Mouse (Mus musculus): Measurements from ENCODE around the gene 4833439L19Rik. TPM values are rescaled to one million over a fixed set of nuclear protein-coding genes. Genes with fewer than 3 reads are reported as not detected.

4833439L19Rik gene
- 32.2 to 39.9 TPM (median 38.0 TPM) in 4 replicates for total RNA-seq (2023; ENCODE audit: inconsistent age)

DNA sequence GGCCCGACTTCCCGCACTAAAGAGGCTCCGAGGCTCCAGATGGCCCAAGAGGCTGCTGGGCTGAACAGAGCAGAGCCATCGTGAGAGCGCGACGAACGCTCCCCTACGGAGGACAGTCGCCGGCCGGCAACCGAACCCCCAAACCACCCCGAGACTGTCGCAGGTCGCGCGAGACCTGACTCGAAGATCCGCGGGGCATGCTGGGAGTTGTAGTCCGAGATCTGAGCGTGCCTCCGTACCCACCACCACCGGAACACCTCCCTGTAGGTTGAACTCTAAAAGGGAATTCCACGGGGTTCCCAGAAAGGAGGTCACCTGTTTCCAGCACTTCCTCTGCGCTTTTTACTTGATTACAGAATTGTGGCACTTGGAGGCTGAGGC lies at the start of gene 4833439L19Rik:
Gene 4833439L19Rik, minus strand, starts transcription at position 235 of the 381 bp plus-strand sequence.

DNA sequence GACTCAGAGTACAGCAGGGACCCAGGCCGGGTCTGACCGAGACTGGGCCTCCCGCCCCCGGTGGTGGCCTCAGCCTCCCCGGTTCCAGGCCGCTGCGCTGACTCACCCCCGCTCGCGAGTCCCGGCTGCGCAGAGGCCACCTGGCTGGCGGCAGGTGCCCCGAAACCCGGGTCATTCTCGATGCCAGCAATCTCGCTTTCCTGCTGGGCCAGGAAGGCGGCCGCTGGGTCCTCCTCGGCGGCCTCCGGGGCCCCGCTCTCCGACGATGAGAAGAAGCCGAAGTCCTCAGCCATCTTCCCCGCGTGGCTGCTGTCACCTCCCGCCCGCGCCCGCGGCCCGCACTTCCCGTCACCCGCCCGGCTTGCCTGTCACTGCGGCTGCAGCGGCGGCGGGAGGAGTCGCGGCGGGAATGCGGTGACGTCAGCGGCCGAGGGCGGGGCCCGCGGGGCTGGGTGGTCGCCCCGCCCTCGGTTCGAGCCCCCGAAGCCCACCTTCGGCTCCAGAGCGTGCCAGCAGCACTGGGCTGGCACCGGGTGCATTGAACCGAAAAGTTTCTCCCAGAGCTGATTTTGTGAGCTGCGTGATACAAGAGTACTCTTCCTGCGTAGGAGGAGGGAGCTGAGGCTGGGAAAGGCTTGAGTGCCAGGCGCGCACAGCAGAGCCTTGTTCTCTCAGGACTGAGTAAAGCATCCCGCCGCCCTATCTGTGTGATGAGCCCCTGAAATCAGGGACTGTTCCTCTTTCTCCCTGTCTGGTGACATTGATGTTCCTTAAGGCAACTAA lies 45.9 kb upstream of the 4833439L19Rik start, which contains the start of gene Cltb:
Gene Cltb, minus strand, starts transcription at position 373 of the 783 bp plus-strand sequence.

DNA sequence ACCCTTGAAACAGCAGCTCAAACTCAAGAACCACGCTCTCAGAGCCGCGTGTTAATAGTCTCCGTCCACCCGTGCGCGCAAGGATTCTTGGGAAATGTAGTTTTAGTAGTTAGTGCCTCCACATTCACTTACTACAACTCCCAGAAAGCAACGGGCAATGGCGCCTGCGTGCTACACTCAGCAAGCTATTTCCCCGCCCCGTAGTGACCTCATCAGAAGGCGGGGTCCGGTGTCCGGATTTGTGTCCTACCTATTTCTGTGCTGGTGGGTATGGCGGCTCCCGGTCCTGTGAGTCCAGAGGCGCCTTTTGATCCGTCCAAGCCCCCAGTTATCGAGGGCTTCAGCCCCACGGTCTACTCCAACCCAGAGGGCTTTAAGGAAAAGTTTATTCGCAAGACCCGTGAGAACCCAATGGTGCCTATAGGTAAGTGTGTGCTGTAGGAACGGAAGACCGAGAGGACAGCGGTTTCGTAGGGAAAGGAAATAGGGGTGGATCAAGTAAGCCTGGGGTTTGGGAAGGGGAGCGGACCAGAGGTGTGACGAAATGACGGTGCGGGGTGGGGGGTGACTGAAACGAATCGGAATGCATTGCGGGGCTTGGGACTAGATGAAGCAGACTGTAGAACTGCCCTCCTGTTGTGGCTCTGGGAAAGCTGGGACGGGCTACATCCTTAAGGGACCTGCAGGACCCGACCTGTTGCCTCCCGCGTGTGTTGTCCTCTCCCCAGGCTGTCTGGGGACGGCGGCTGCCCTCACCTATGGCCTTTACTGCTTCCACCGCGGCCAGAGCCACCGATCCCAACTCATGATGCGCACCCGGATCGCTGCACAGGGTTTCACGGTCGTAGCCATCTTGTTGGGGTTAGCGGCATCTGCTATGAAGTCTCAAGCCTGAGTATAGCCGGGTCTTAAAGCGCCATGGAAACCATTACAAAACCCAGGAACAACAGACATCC lies 25.0 kb upstream of the 4833439L19Rik start, which contains the start of the genes Nop16 and Higd2a:
Gene Nop16, minus strand, starts transcription at position 95 of the 956 bp plus-strand sequence.
Gene Higd2a, plus strand, starts transcription at position 212 of the 956 bp plus-strand sequence.

DNA sequence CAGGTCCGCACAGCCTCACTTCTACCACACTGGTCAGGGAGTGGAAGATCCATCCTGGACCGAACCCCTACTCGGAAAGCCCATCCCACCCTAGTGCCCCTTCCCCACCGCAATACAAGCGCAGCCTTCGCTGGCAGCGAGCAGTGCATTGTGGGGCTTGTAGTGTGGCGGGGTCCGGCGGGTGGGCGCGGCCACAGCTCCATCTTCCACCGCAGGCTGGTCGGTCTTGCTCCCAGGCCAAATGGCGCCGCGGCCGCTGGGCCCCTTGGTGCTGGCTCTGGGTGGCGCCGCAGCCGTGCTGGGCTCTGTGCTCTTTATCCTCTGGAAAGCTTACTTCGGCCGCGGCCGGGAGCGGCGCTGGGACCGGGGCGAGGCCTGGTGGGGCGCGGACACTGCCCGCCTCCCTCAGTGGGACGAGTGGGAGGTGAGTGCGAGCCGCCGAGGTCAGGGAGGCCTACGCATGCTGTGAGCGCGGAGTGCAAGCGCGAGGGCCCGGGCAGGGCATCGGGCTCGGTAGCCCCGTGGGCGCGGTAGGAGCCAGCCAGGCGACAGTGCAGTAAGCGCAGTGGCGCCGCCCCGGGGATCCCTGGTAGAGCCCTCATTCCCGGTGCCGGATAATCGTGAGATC lies 9.7 kb upstream of the 4833439L19Rik start, which contains the start of gene Arl10:
Gene Arl10, plus strand, starts transcription at position 162 of the 628 bp plus-strand sequence.

DNA sequence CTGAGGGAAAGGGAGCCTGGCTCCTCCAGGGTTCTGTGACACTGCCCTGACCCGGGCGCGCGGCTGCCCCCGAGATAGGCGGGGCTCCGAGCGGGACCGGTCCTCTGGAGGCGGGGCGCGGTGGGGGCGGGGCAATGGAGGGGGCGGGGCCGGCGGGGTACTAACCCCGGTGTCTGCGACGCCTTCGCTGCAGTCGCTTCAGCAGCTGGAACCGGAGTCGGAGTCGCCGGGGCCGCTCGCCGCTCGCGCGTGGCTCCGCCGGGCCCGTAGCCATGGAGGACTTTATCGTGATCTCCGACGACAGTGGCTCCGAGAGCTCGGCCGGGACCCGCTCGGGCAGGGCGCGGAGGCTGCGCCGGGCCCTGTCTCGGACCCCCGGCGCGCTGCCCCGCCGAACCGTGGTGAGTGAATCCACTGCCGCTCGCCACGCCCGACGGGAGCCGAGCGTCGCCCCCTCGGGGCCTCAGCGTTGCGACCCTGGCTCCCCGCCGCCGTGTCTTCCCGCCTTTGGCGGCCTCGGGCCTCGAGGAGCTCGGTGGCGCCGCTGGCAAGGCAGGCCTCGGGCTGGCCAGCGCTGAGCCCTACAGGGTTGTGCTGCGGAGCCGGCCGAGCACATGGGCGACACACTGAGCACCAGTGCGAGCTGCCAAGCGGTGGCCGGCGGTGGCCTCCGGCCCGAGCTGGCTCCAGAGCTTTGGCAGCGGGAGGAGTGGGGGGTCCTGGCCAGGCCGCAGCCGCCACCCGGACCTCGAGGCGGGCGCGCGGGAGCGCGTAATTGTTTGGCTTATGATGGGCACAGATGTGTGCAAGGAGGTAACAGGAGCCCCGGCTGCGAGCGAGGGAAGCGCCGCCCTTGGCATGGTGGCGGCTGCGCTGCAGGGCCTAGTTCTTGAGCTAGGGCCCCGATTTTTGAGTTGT lies 61.4 kb downstream of the 4833439L19Rik start, which contains the start of gene Simc1:
Gene Simc1, plus strand, starts transcription at position 176 of the 918 bp plus-strand sequence.

Other genes starting within 250 kb of the 4833439L19Rik start
- gene Cplx2, start 194.1 kb downstream of the 4833439L19Rik start, total RNA-seq (2023; ENCODE audit: inconsistent age) = 3.4 to 8.5 TPM (median 6.2 TPM) in 4 replicates
- gene Thoc3, start 96.6 kb downstream of the 4833439L19Rik start, total RNA-seq (2023; ENCODE audit: inconsistent age) = 23.0 to 28.6 TPM (median 25.6 TPM) in 4 replicates
- gene Simc1, start 61.7 kb downstream of the 4833439L19Rik start, total RNA-seq (2023; ENCODE audit: inconsistent age) = 18.9 to 27.2 TPM (median 22.0 TPM) in 4 replicates
- 6.8 to 8.6 TPM (median 7.3 TPM) in 4 replicates for gene Arl10, start 9.6 kb upstream of the 4833439L19Rik start, total RNA-seq (2023; ENCODE audit: inconsistent age)
- gene Nop16, start 24.7 kb upstream of the 4833439L19Rik start, total RNA-seq (2023; ENCODE audit: inconsistent age) = 13.4 to 21.1 TPM (median 16.2 TPM) in 4 replicates
- gene Higd2a, start 24.8 kb upstream of the 4833439L19Rik start, total RNA-seq (2023; ENCODE audit: inconsistent age) = 61.3 to 69.6 TPM (median 64.9 TPM) in 4 replicates
- 16.4 to 21.7 TPM (median 20.8 TPM) in 4 replicates for gene Cltb, start 45.9 kb upstream of the 4833439L19Rik start, total RNA-seq (2023; ENCODE audit: inconsistent age)
- 63.9 to 72.2 TPM (median 66.1 TPM) in 4 replicates for gene Faf2, start 56.3 kb upstream of the 4833439L19Rik start, total RNA-seq (2023; ENCODE audit: inconsistent age)
- gene Rnf44, start 128.5 kb upstream of the 4833439L19Rik start, total RNA-seq (2023; ENCODE audit: inconsistent age) = 247 to 275 TPM (median 269 TPM) in 4 replicates
- gene Cdhr2, start 136.0 kb upstream of the 4833439L19Rik start, total RNA-seq (2023; ENCODE audit: inconsistent age) = not detected in 4 replicates
- gene Gprin1, start 184.4 kb upstream of the 4833439L19Rik start, total RNA-seq (2023; ENCODE audit: inconsistent age) = not detected in 4 replicates
- not detected in 4 replicates for gene Sncb, start 201.2 kb upstream of the 4833439L19Rik start, total RNA-seq (2023; ENCODE audit: inconsistent age)
- gene Eif4e1b, start 218.6 kb upstream of the 4833439L19Rik start, total RNA-seq (2023; ENCODE audit: inconsistent age) = not detected in 4 replicates
- gene Tspan17, start 223.9 kb upstream of the 4833439L19Rik start, total RNA-seq (2023; ENCODE audit: inconsistent age) = 5.1 to 12.6 TPM (median 5.2 TPM) in 4 replicates

All from B cell, adult (primary cell).